ENCODE assay signal across 8 mouse cellular contexts in the genomic region with DNA sequence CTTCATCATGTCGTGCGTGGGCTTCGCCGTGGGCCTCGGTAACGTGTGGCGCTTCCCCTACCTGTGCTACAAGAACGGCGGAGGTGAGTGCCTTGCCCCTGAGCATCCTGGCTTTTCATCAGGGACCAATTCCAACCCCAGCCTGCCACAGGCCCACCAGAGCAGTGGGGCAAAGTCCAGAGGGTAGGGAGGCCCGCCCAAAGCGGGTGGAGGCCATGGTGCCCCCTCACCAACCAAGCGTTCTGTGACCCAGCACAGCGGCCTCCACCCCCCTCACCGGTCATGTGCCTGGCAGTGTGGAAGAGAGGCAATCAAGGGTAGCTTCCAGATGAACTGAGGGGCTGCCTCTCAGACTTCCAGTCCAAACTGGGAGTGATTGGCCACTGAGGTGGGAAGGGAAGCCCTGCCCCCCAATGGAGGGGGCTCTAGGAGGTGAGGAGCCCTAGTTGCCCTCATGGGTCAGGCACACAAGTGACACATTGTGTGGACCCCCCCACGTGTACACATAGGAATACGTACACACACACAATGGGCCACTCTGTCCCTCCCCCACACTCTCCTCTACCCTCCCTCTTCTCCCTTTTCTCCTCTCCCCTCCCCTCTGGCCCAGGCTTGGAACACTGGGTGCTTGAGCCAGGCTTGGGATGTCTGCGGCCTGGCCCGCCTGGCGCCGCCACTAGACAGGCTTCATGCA. TPM values are rescaled to one million over a fixed set of nuclear protein-coding genes. Genes with fewer than 3 reads are reported as not detected.
DNase-seq lines count a peak whose midpoint lies in the region; ATAC-seq and TF ChIP-seq lines count a peak whose summit lies in the region.

No protein-coding gene starts in this region.

- no peak for TF ChIP-seq EP300 in CH12.LX (IDR thresholded peaks at IDR 0.05; ENCODE audit: low read length)

- TF ChIP-seq POLR2A in CH12.LX (IDR thresholded peaks at IDR 0.05; ENCODE audit: low read depth, low read length), result no peak

- in situ Hi-C loops in CH12.LX (cut with MboI; ENCODE audit: low pct_ligation_motif_present, low pct_unique_long_range_greater_than_20kb, low sequenced_read_pairs), result loop anchor here (25.0 kb wide), 1 partner anchor 662 kb away; no protein-coding TSS in a partner anchor

- peak overlapping the region; percentile 64; the same call in 1 of the 2 replicates for H3K4me2 ChIP-seq in CH12.LX (ENCODE audit: insufficient read depth, low read depth, poor library complexity, severe bottlenecking)
- H3K4me2 ChIP-seq in embryonic facial prominence, embryonic 12.5 days (replicated peaks), result peak overlapping the region; percentile 67
- peak overlapping the region; percentile 74 for H3K4me2 ChIP-seq in midbrain, embryonic 13.5 days (replicated peaks)

- H3K9ac ChIP-seq in CH12.LX (ENCODE audit: insufficient read depth, low read depth), result no peak overlapping the region
- peak overlapping the region; percentile 78 for H3K9ac ChIP-seq in embryonic facial prominence, embryonic 12.5 days
- peak overlapping the region; percentile 80 for H3K9ac ChIP-seq in midbrain, embryonic 13.5 days (replicated peaks)

- peaks cover 2 to 7% of the 10 kb centered on the region in 2 experiments for H3K36me3 ChIP-seq in CH12.LX (replicated peaks in 1 of 2; ENCODE audit: control insufficient read depth in 1 of 2, insufficient read depth in 1 of 2, low read length in 1 of 2)
- 0 out of 2 replicates have a peak, but pooled peaks cover 7% of the 10 kb centered on the region for H3K36me3 ChIP-seq in embryonic facial prominence, embryonic 12.5 days
- H3K36me3 ChIP-seq in midbrain, embryonic 13.5 days, result peaks cover 23% of the 10 kb centered on the region

- TF ChIP-seq RAD21 in CH12.LX (IDR thresholded peaks at IDR 0.05; ENCODE audit: low read depth, low read length), result no peak

- no peak for TF ChIP-seq CTCF in CH12.LX (conservative IDR thresholded peaks at IDR 0.05 in 1 of 2, IDR thresholded peaks at IDR 0.05 in 1 of 2; ENCODE audit: low read depth in 2 of 2, low read length in 2 of 2)

- H3K4me1 ChIP-seq in CH12.LX (ENCODE audit: control insufficient read depth in 1 of 2, insufficient read depth in 2 of 2), result peaks cover 3 to 4% of the 10 kb centered on the region in 2 experiments; a peak in 3 of 4 replicates
- H3K4me1 ChIP-seq in embryonic facial prominence, embryonic 12.5 days, result 0 out of 2 replicates have a peak, but pooled peaks cover 6% of the 10 kb centered on the region
- H3K4me1 ChIP-seq in midbrain, embryonic 13.5 days (replicated peaks), result peaks cover 18% of the 10 kb centered on the region

- H3K4me3 ChIP-seq in CH12.LX (replicated peaks in 1 of 3; ENCODE audit: low read depth in 2 of 3, low read length in 2 of 3, poor library complexity in 1 of 3), result no peak overlapping the region
- peak overlapping the region; percentile 60 for H3K4me3 ChIP-seq in embryonic facial prominence, embryonic 12.5 days
- peak overlapping the region; percentile 59 for H3K4me3 ChIP-seq in midbrain, embryonic 13.5 days (replicated peaks)

- no peaks in the 10 kb centered on the region for H3K79me2 ChIP-seq in CH12.LX (replicated peaks; ENCODE audit: control insufficient read depth, extremely low read depth, insufficient read depth, poor library complexity, severe bottlenecking)

- DNase-seq in 3134 (ENCODE audit: extremely low read depth, insufficient read length, low spot score) (peak; percentile 54), CH12.LX (ENCODE audit: extremely low read depth) (no peak)
- DNase-seq in heart, postnatal 10 days, result peak; percentile 40 to 42
- DNase-seq in kidney, postnatal 4 days, result peak; percentile 56 to 73
- no peak for DNase-seq in frontal cortex, postnatal 25 days (ENCODE audit: low spot score in 2 of 2)
- DNase-seq in ovary, adult 18-20 months (ENCODE audit: low spot score), result no peak

- WGBS in embryonic facial prominence, embryonic 12.5 days, result 19% methylated on average over 20 of the region's 20 CpGs
- WGBS in midbrain, embryonic 13.5 days, result 34% methylated on average over 20 of the region's 20 CpGs

- dilution Hi-C loops in CH12.LX (cut with MboI; ENCODE audit: extremely low pct_ligation_motif_present, extremely low pct_unique_long_range_greater_than_20kb, low sequenced_read_pairs), result no loop called here

- ATAC-seq in embryonic facial prominence, embryonic 12.5 days (ENCODE audit: insufficient number of reproducible peaks, insufficient read depth, low FRiP score, low TSS enrichment), result peak; percentile 38
- ATAC-seq in midbrain, embryonic 13.5 days, result peak; percentile 48

- intact Hi-C loops in heart, postnatal 10 days (cut with DNase I), result loop anchor here (1.0 to 5.0 kb wide), 4 partner anchors 17 to 622 kb away; a partner anchor contains a TSS

- no peaks in the 10 kb centered on the region for H3K27me3 ChIP-seq in CH12.LX (replicated peaks)
- H3K27me3 ChIP-seq in embryonic facial prominence, embryonic 12.5 days, result peaks cover 3% of the 10 kb centered on the region; the same call in 1 of the 2 replicates
- H3K27me3 ChIP-seq in midbrain, embryonic 13.5 days, result no peaks in the 10 kb centered on the region

- no peaks in the 10 kb centered on the region for H3K9me3 ChIP-seq in CH12.LX (replicated peaks; ENCODE audit: low read length)
- no peaks in the 10 kb centered on the region for H3K9me3 ChIP-seq in embryonic facial prominence, embryonic 12.5 days
- no peaks in the 10 kb centered on the region for H3K9me3 ChIP-seq in midbrain, embryonic 13.5 days

- no peak overlapping the region for H3K27ac ChIP-seq in CH12.LX (ENCODE audit: insufficient read depth, low read depth)
- H3K27ac ChIP-seq in embryonic facial prominence, embryonic 12.5 days, result 0 out of 2 replicates have a peak overlapping the region, but pooled peaks have one; percentile 65
- H3K27ac ChIP-seq in midbrain, embryonic 13.5 days, result peak overlapping the region; percentile 51; the same call in 1 of the 2 replicates

TF ChIP-seq in CH12.LX, 34 proteins besides CTCF, POLR2A, EP300 and RAD21 (continues in another document):
- TF ChIP-seq IRF4 (IDR thresholded peaks at IDR 0.05; ENCODE audit: low read depth, low read length), result no peak
- TF ChIP-seq HCFC1 (IDR thresholded peaks at IDR 0.05; ENCODE audit: low read depth, low read length), result no peak
- no peak for TF ChIP-seq MYC (IDR thresholded peaks at IDR 0.05; ENCODE audit: low read depth, low read length)
- TF ChIP-seq ETS1 (conservative IDR thresholded peaks at IDR 0.05; ENCODE audit: low read depth, low read length), result no peak
- no peak for TF ChIP-seq MAX (IDR thresholded peaks at IDR 0.05; ENCODE audit: low read length)
- TF ChIP-seq RCOR1 (conservative IDR thresholded peaks at IDR 0.05; ENCODE audit: low read depth, low read length), result no peak
- TF ChIP-seq JUND (conservative IDR thresholded peaks at IDR 0.05; ENCODE audit: low read depth, low read length), result no peak
- TF ChIP-seq NRF1 (IDR thresholded peaks at IDR 0.05; ENCODE audit: low read depth, low read length), result no peak
- no peak for TF ChIP-seq BHLHE40 (IDR thresholded peaks at IDR 0.05; ENCODE audit: low read depth, low read length)
- no peak for TF ChIP-seq SMC3 (IDR thresholded peaks at IDR 0.05; ENCODE audit: low read depth, low read length)
- TF ChIP-seq TCF12 (IDR thresholded peaks at IDR 0.05; ENCODE audit: low read depth, low read length), result no peak
- TF ChIP-seq ZC3H11A (IDR thresholded peaks at IDR 0.05; ENCODE audit: low read depth, low read length), result no peak
- TF ChIP-seq MEF2A (IDR thresholded peaks at IDR 0.05; ENCODE audit: borderline replicate concordance, low read depth, low read length), result no peak
- no peak for TF ChIP-seq NELFE (IDR thresholded peaks at IDR 0.05; ENCODE audit: low read depth, low read length)
- TF ChIP-seq SIN3A (IDR thresholded peaks at IDR 0.05; ENCODE audit: low read length), result no peak
- no peak for TF ChIP-seq ZKSCAN1 (IDR thresholded peaks at IDR 0.05; ENCODE audit: borderline replicate concordance, low read depth, low read length)

RNA-seq across cellular contexts. Expression of a gene that starts 1.2 kb away (rescaled TPM):
- total RNA-seq in CH12.LX (2012; rRNA removed) (3.2 and 4.2 TPM in 2 replicates), CH12.LX (2014; rRNA removed) (0.39 and 0.70 TPM in 2 replicates)
- 1.9 and 2.2 TPM in 2 replicates for polyA plus RNA-seq in CH12.LX (2012; ENCODE audit: insufficient read length, low read depth)
- 8.3 and 9.0 TPM in 2 replicates for polyA plus RNA-seq in embryonic facial prominence, embryonic 12.5 days (2016; fragmentation: Nextera tagmentation; extraction: Ambion mirVana)
- 100 to 1,000 TPM; 112 to 126 TPM for total RNA-seq in heart, postnatal 10 days (2021)
- polyA plus RNA-seq in midbrain, embryonic 13.5 days (2015; fragmentation: Nextera tagmentation; extraction: Ambion mirVana), result 6.3 and 6.4 TPM in 2 replicates

RNA-seq across cellular contexts. Expression of a gene that starts 14.2 kb away (rescaled TPM):
- total RNA-seq in CH12.LX (2012; rRNA removed), result not detected in 2 replicates
- not detected in 2 replicates for total RNA-seq in CH12.LX (2014; rRNA removed)
- polyA plus RNA-seq in CH12.LX (2012; ENCODE audit: insufficient read length, low read depth), result not detected in 2 replicates
- polyA plus RNA-seq in embryonic facial prominence, embryonic 12.5 days (2016; fragmentation: Nextera tagmentation; extraction: Ambion mirVana), result 13.1 and 13.5 TPM in 2 replicates
- 1 to 10 TPM; 8.0 to 8.4 TPM for total RNA-seq in heart, postnatal 10 days (2021)
- 91.5 and 99.5 TPM in 2 replicates for polyA plus RNA-seq in midbrain, embryonic 13.5 days (2015; fragmentation: Nextera tagmentation; extraction: Ambion mirVana)

RNA-seq across cellular contexts. Expression of a gene that starts 34.9 kb away (rescaled TPM):
- total RNA-seq in CH12.LX (2012; rRNA removed) (0.17 and 0.29 TPM in 2 replicates), CH12.LX (2014; rRNA removed) (0.09 and 0.19 TPM in 2 replicates)
- 0.23 and 0.47 TPM in 2 replicates for polyA plus RNA-seq in CH12.LX (2012; ENCODE audit: insufficient read length, low read depth)
- 23.2 and 23.7 TPM in 2 replicates for polyA plus RNA-seq in embryonic facial prominence, embryonic 12.5 days (2016; fragmentation: Nextera tagmentation; extraction: Ambion mirVana)
- under 1 TPM in 1 of 2 experiments, not detected in 1; 0.14 TPM for total RNA-seq in heart, postnatal 10 days (2021)
- polyA plus RNA-seq in midbrain, embryonic 13.5 days (2015; fragmentation: Nextera tagmentation; extraction: Ambion mirVana), result 0.79 and 1.2 TPM in 2 replicates

RNA-seq across cellular contexts. Expression of a gene that starts 41.9 kb away (rescaled TPM):
- total RNA-seq in CH12.LX (2012; rRNA removed), result 119 and 134 TPM in 2 replicates
- total RNA-seq in CH12.LX (2014; rRNA removed), result 239 TPM in 2 replicates
- polyA plus RNA-seq in CH12.LX (2012; ENCODE audit: insufficient read length, low read depth), result 176 and 181 TPM in 2 replicates
- polyA plus RNA-seq in embryonic facial prominence, embryonic 12.5 days (2016; fragmentation: Nextera tagmentation; extraction: Ambion mirVana), result 164 and 171 TPM in 2 replicates
- total RNA-seq in heart, postnatal 10 days (2021), result 100 to 1,000 TPM in 1 of 2 experiments, 10 to 100 TPM in 1; 99.5 to 104 TPM
- polyA plus RNA-seq in midbrain, embryonic 13.5 days (2015; fragmentation: Nextera tagmentation; extraction: Ambion mirVana), result 116 and 118 TPM in 2 replicates

RNA-seq across cellular contexts. Expression of a gene that starts 42.3 kb away (rescaled TPM):
- total RNA-seq in CH12.LX (2012; rRNA removed) (5.6 and 5.9 TPM in 2 replicates), CH12.LX (2014; rRNA removed) (2.5 and 2.8 TPM in 2 replicates)
- 10.2 and 11.4 TPM in 2 replicates for polyA plus RNA-seq in CH12.LX (2012; ENCODE audit: insufficient read length, low read depth)
- 14.9 and 15.1 TPM in 2 replicates for polyA plus RNA-seq in embryonic facial prominence, embryonic 12.5 days (2016; fragmentation: Nextera tagmentation; extraction: Ambion mirVana)
- total RNA-seq in heart, postnatal 10 days (2021), result 10 to 100 TPM; 23.9 to 28.4 TPM
- polyA plus RNA-seq in midbrain, embryonic 13.5 days (2015; fragmentation: Nextera tagmentation; extraction: Ambion mirVana), result 9.6 and 11.8 TPM in 2 replicates

Comparison
In these comparisons a context has a peak if more than half of its experiments do, and no peak if none do; other contexts are left out.
1. DNase-seq: peak in 3134 (single experiment), heart, postnatal 10 days (2 of 2) and kidney, postnatal 4 days (2 of 2); none in CH12.LX (single experiment), frontal cortex, postnatal 25 days (0 of 2) and ovary, adult 18-20 months (single experiment).
2. H3K4me3 ChIP-seq: peak in embryonic facial prominence, embryonic 12.5 days (single experiment) and midbrain, embryonic 13.5 days (single experiment); none in CH12.LX (0 of 3).
3. RNA of a gene that starts 14.2 kb away (polyA plus RNA-seq): 91.5 to 99.5 TPM in midbrain, embryonic 13.5 days and 13.1 to 13.5 TPM in embryonic facial prominence, embryonic 12.5 days; not detected in CH12.LX; every median in the first group is over 10 times any median in the second.
4. RNA of a gene that starts 34.9 kb away (polyA plus RNA-seq): 23.2 to 23.7 TPM in embryonic facial prominence, embryonic 12.5 days; 0.79 to 1.2 TPM in midbrain, embryonic 13.5 days and 0.23 to 0.47 TPM in CH12.LX; every median in the first group is over 10 times any median in the second.
5. Peak in every context shown above with its lines, with median percentiles within 50 percentile points of each other: H3K4me2 ChIP-seq.